Mouse (Mus musculus) embryonic fibroblast, embryonic 13.5 days (primary cell): ENCODE results near the gene Grifin. TPM values are rescaled to one million over a fixed set of nuclear protein-coding genes. Genes with fewer than 3 reads are reported as not detected.

Experiments
- H3K27ac ChIP-seq: 2 replicates; pipeline ENCODE4 v1.5.1; 2012; ENCODE audit warnings: low read length, control low read depth, inconsistent platforms; ENCODE audit not compliant: insufficient read depth
- H3K4me1 ChIP-seq: 2 replicates; pipeline ENCODE4 v1.6.1; 2011; ENCODE audit warnings: low read length; ENCODE audit not compliant: control insufficient read depth, insufficient read depth
- H3K4me3 ChIP-seq: 2 replicates; pipeline ENCODE4 v1.5.1; 2011; ENCODE audit warnings: mild to moderate bottlenecking, control low read depth, low read length; ENCODE audit not compliant: insufficient read depth
- CTCF ChIP-seq: IDR thresholded peaks from 2 replicates; pipeline ENCODE4 v1.5.1; 2011; ENCODE audit warnings: mild to moderate bottlenecking, control low read depth, low read length, moderate library complexity, borderline replicate concordance; ENCODE audit not compliant: insufficient read depth
- POLR2A ChIP-seq: IDR thresholded peaks from 2 replicates; pipeline ENCODE4 v1.6.1; 2011; ENCODE audit warnings: low read depth, mild to moderate bottlenecking, control low read depth, low read length, moderate library complexity
- polyA plus RNA-seq: library from polyadenylated mRNA; stranded (reverse); fragments of >200 nt; gene quantifications from 2 replicates; pipeline ENCODE4 v1.2.4, GENCODE M21; 2011; ENCODE audit warnings: low read depth; ENCODE audit not compliant: missing spikeins, insufficient read length

Gene Grifin
- polyA plus RNA-seq, result not detected in 2 replicates

DNA sequence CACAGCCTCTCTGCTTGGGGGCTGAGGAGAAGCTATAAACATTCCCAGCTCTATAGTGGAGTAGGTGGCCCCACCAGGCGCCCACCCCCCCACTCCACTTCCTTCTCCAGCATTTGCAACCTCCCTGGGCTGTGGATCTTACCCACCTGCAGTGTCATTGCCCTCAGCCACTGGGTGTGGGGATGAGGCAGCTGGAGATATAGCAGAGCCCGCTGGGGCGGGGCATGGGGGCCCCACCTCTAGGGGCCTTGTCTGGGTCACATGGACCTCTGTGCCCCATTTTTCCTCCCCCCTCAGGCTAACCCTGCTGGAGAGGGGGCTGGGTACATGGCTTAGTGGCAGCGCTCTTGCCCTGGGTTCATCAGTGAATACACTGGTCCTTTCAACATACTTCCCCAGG is at the start of gene Grifin:
Gene Grifin, minus strand, starts transcription at position 176 of the 400 bp plus-strand sequence.
- H3K4me1 ChIP-seq, result no peaks in the 10 kb centered on the region
- TF ChIP-seq CTCF (no peak), POLR2A (no peak)
- no peak within 1 kb of the TSS for H3K4me3 ChIP-seq
- no peak within 1 kb of the TSS for H3K27ac ChIP-seq

DNA sequence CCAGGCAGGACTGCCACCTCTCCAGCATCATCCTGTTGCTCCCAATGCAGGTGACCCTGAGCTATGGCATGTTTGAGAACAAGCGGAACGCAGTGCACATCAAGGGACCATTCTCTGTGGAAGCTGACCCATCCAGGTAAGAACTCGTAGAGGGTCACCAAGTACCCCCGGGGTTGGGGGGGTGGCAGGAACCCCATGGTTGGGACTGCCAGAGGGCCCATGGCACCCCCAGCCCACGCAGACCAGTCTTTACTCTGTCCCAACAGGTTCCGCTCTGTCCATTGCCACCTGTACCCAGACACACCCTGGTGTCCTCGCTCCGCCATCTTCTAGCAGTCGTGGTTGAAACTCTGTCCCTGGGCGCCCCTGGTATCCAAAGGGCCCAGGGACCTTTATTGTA is 49.3 kb upstream of the Grifin start:
- no peak for TF ChIP-seq CTCF
- no peak for TF ChIP-seq POLR2A
- no peak overlapping the region for H3K4me3 ChIP-seq
- peaks cover 3% of the 10 kb centered on the region; the same call in 1 of the 2 replicates for H3K4me1 ChIP-seq
- H3K27ac ChIP-seq, result no peak overlapping the region

GRCm38 (mm10) chr5:140612191-140612590 is 47.3 kb upstream of the Grifin start:
- TF ChIP-seq CTCF (no peak), POLR2A (no peak)
- H3K4me1 ChIP-seq, result peaks cover 4% of the 10 kb centered on the region; the same call in 1 of the 2 replicates
- H3K4me3 ChIP-seq, result no peak overlapping the region
- no peak overlapping the region for H3K27ac ChIP-seq

DNA sequence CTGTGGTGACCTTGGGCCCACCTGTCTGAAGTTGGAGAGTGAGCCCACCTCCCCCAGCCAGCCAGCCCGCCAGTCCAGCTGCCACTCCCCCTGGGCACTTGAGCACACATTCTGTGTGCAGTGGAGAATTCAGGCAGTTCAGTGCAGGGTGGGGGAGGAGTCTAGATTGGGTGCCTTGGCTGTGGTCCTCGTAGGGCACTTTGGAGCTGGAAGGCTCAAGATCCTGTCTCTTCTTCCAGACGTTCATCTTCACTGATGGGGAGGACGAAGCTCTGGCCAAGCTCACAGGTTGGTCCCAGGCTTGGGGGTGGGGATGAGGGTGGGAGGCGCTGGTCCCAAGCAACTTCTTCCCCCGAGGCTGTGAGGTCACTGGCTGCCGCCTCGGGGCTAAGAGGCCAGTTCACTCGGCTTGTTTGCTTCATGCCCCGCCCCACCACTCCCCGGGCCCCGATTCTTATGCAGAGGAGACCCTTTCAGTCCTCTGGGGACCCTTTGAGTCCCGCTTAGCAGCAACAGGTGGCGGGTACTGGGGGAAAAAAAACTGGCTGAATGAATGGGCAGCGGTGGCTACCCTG is 46.8 kb upstream of the Grifin start:
- H3K27ac ChIP-seq, result no peak overlapping the region; the same call in 1 of the 2 replicates
- peaks cover 4% of the 10 kb centered on the region; the same call in 1 of the 2 replicates for H3K4me1 ChIP-seq
- TF ChIP-seq CTCF, result no peak
- no peak for TF ChIP-seq POLR2A
- no peak overlapping the region for H3K4me3 ChIP-seq

- Histone ChIP-seq H3K4me1 (peaks cover 4% of the 10 kb centered on the region; the same call in 1 of the 2 replicates), H3K27ac (peak overlapping the region; percentile 67), H3K4me3 (0 out of 2 replicates have a peak overlapping the region, but pooled peaks have one; percentile 2)
- TF ChIP-seq POLR2A (peak; percentile 52; the same call in 1 of the 2 replicates), CTCF (no peak)
Measured at GRCm38 (mm10) chr5:140611021-140611583, 46.2 kb upstream of the Grifin start.

DNA sequence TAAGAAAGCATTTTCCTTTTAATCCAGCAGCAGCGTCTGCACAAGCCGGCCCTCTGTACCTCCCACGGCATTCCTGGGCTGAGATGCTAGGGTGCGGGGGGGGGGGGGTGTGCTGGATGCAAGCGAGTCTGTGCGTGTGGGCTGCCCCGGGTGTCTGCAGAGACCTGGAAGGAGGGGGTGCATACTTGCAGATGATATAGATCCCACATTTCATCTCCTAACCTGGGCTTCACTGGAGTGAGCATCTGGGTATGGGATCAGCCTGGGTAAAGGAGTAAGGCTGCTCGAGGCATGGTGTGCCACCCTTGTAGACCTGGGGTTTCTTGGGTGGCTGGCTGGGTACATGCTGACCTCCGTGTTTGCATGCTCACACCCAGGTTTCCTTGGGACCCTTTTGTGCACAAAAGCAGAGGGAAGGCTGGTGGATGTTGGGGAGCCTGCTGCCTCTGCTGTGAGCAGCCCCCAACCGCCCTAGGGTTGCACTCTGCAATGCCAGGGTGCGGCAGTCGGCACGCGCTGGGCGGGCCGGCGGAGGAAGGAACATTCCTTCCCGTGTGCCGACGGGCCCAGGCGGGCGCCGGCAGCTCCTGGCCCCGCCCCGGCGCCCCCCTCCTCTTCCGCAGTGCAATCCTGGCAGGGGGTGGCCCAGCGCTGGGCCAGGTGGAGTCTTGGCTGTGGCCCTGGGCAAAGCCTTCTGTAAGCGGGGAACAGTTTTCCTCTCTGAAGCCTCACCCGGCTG is 45.6 kb upstream of the Grifin start:
- Histone ChIP-seq H3K4me3 (0 out of 2 replicates have a peak overlapping the region, but pooled peaks have one; percentile 2), H3K4me1 (peaks cover 4% of the 10 kb centered on the region; the same call in 1 of the 2 replicates), H3K27ac (peak overlapping the region; percentile 67)
- TF ChIP-seq POLR2A, result no peak
- TF ChIP-seq CTCF, result no peak

- TF ChIP-seq POLR2A (no peak), CTCF (no peak)
- Histone ChIP-seq H3K27ac (peak overlapping the region; percentile 71), H3K4me1 (peaks cover 6% of the 10 kb centered on the region), H3K4me3 (peak overlapping the region; percentile 53)
Measured at GRCm38 (mm10) chr5:140609511-140610272, 44.8 kb upstream of the Grifin start.

DNA sequence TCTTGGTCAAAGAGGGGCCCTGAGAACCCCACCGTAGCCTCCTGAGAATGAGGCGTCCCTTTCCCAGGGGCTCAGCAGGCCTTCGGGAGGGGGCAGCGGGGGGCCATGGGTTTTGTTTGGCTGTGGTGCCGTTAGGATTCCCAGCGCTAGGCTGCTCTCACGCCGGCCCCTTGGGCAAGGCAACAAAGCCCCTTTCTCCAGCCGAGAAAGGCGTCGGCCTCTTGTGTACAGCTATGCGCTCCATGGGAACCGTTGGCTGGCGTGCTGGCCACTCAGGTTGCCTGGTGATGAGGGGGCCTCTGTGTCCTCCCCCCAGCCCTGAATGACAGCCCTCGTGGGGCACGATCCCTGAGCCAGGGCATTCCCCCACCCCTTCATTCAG is 43.8 kb upstream of the Grifin start:
- H3K27ac ChIP-seq, result peak overlapping the region; percentile 24

More for the DNA sequence above, 43.8 kb upstream of the Grifin start:
- no peak for TF ChIP-seq CTCF
- no peak for TF ChIP-seq POLR2A
- Histone ChIP-seq H3K4me1 (peaks cover 9% of the 10 kb centered on the region), H3K4me3 (peak overlapping the region; percentile 53)
